Mouse (Mus musculus): ENCODE data around the gene Cxcr2.
A peak's percentile ranks its signal among the peaks of the same experiment; 100 is the strongest.

Cxcr2 gene

GRCm38 (mm10) chr1:74197726-74198470, 44.1 kb downstream of the Cxcr2 start:
- no peak for DNase-seq (ENCODE audit: low spot score)

DNA sequence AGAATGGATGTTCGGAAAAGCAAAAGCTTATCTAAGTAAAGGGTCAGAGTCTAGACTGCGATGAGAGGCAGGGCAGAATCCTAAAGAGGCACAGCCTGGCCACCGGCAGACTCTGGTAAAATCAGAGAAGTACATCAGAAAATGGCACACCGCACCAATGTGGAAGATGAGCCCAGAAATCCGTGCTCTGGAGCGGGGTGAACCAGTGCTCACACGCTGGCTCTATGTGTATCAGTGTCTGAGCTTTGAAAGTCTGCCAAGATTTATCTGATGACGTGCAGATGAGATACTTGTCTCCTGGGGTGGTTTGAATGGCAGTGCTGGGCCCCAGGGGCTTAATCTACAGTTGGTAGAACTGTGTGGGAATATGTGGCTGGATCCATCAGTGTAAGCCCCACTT, 45.3 kb downstream of the Cxcr2 start:
- no peak for DNase-seq (ENCODE audit: low spot score)

- no peak for DNase-seq (ENCODE audit: low spot score)
These were observed 47.5 kb downstream of the Cxcr2 start for GRCm38 (mm10) chr1:74201048-74201844.

- DNase-seq (ENCODE audit: low spot score): no peak
These were observed 49.7 kb downstream of the Cxcr2 start for GRCm38 (mm10) chr1:74203457-74203856.

DNA sequence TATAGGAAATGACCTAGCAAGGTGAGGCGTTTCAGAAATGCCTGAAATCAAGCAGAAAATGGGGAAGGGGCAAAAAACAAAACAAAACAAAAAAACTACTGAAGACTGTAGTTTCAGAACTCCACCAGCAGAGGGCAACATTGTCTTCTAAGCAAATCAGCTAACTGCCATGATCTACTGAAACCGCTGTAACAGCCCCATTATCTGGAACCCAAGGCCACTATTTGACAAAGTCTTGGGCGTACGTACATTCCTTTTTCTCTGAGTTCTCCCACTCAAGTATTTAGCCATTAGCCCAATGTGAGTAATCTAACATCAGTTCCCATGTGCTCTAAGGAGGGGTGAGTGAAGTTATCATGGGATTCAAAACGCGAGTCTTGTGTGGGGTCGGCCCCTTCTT, 52.1 kb downstream of the Cxcr2 start:
- DNase-seq (ENCODE audit: low spot score): peak; percentile 68

- DNase-seq (ENCODE audit: low spot score): no peak
These were observed 52.9 kb downstream of the Cxcr2 start for GRCm38 (mm10) chr1:74206642-74207041.

DNA sequence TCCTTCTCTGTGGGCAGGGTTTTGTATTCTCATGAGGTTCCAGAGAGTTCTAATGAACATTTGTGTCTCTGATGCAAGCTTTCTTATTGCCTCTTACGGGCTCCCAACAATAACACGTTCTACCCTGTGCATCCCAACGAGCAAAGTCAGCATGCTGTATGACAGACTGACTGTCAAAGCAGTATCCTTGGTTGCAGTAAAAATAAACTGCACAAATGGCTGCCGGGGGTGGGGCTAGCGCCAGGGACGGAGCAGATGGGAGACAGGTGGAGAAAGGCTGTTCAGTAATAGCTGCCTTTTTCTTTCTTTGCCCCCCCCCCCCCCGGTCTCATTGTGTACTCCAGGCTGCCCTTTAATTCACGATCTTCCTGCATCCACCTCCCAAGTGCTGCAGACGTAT, 54.1 kb downstream of the Cxcr2 start:
- no peak for DNase-seq (ENCODE audit: low spot score)

GRCm38 (mm10) chr1:74208941-74209340, 55.2 kb downstream of the Cxcr2 start:
- DNase-seq (ENCODE audit: low spot score): no peak
